Mouse (Mus musculus) embryonic facial prominence, embryonic 10.5 days (tissue): Measurements from ENCODE around the gene Lpp. TPM values are rescaled to one million over a fixed set of nuclear protein-coding genes. Genes with fewer than 3 reads are reported as not detected.

Experiments
- DNase-seq: peaks from one replicate; pipeline ENCODE4 v3.0.0-alpha.2; 2017; ENCODE audit warnings: low spot score
- H3K27ac ChIP-seq: fragments of 300-500 bp; sonication (generic); replicated peaks from 2 replicates; pipeline ENCODE4 v1.5.1; 2016; ENCODE audit warnings: mild to moderate bottlenecking
- H3K27me3 ChIP-seq: fragments of 300-500 bp; sonication (generic); replicated peaks from 2 replicates; pipeline ENCODE4 v1.6.1; 2016; ENCODE audit warnings: low read depth, mild to moderate bottlenecking; ENCODE audit not compliant: poor library complexity, severe bottlenecking
- H3K36me3 ChIP-seq: fragments of 300-500 bp; sonication (generic); replicated peaks from 2 replicates; pipeline ENCODE4 v1.6.1; 2016; ENCODE audit warnings: mild to moderate bottlenecking, moderate library complexity
- H3K4me1 ChIP-seq: fragments of 300-500 bp; sonication (generic); 2 replicates; pipeline ENCODE4 v1.6.1; 2016
- H3K4me3 ChIP-seq: fragments of 300-500 bp; sonication (generic); 2 replicates; pipeline ENCODE4 v1.5.1; 2016; ENCODE audit warnings: mild to moderate bottlenecking, moderate library complexity
- H3K9me3 ChIP-seq: fragments of 300-500 bp; sonication (generic); 2 replicates; pipeline ENCODE4 v1.6.1; 2016; ENCODE audit warnings: mild to moderate bottlenecking
- WGBS: fragments of 180-500 bp; shearing (Covaris S2); methylation state at CpG from one replicate; pipeline ENCODE4 v1.1.7; 2016; 5-methylcytosine and 5-hydroxymethylcytosine counted together
- polyA plus RNA-seq: library from polyadenylated mRNA; unstranded; fragments of >200 nt; fragmentation: Nextera tagmentation; extraction: Ambion mirVana; gene quantifications from 2 replicates; pipeline ENCODE4 v1.2.1, GENCODE M21; 2016

Lpp gene
- polyA plus RNA-seq, 1 experiment from 2014 or later, result 43.5 TPM

- H3K27me3 ChIP-seq, result no peaks in the 10 kb centered on the region
- peaks cover 32% of the 10 kb centered on the region for H3K4me1 ChIP-seq
- no peaks in the 10 kb centered on the region for H3K36me3 ChIP-seq
- H3K27ac ChIP-seq, result no peak overlapping the region
- DNase-seq, result no peak
- H3K9me3 ChIP-seq, result no peaks in the 10 kb centered on the region
- WGBS, result 86% methylated on average over 5 of the region's 5 CpGs
- H3K4me3 ChIP-seq, result no peak overlapping the region
These were observed 2.7 kb upstream of the Lpp start for GRCm38 (mm10) chr16:24390596-24390995.

GRCm38 (mm10) chr16:24391111-24391510 lies 2.2 kb upstream of the Lpp start:
- H3K4me3 ChIP-seq, result no peak overlapping the region
- H3K27me3 ChIP-seq, result no peaks in the 10 kb centered on the region
- H3K9me3 ChIP-seq, result no peaks in the 10 kb centered on the region
- 92% methylated on average over 3 of the region's 3 CpGs for WGBS
- DNase-seq, result no peak
- no peaks in the 10 kb centered on the region for H3K36me3 ChIP-seq
- H3K27ac ChIP-seq, result no peak overlapping the region
- H3K4me1 ChIP-seq, result peaks cover 32% of the 10 kb centered on the region

- WGBS, result 88% methylated on average over 7 of the region's 7 CpGs
- H3K27ac ChIP-seq, result peak overlapping the region; percentile 100
These were observed 1.4 kb upstream of the Lpp start for GRCm38 (mm10) chr16:24391901-24392300.

GRCm38 (mm10) chr16:24393556-24394210 lies 376 bp downstream of the Lpp start:
- Histone ChIP-seq H3K27ac (peak overlapping the region; percentile 100), H3K36me3 (0 out of 2 replicates have a peak, but pooled peaks cover 4% of the 10 kb centered on the region), H3K9me3 (no peaks in the 10 kb centered on the region), H3K4me1 (peaks cover 49% of the 10 kb centered on the region), H3K27me3 (no peaks in the 10 kb centered on the region), H3K4me3 (peak overlapping the region; percentile 93)
- no peak for DNase-seq
- under 1% methylated on average over 76 of the region's 76 CpGs for WGBS

More at GRCm38 (mm10) chr16:24391901-24392300, 1.4 kb upstream of the Lpp start:
- DNase-seq, result no peak
- Histone ChIP-seq H3K4me3 (peak overlapping the region; percentile 93; the same call in 1 of the 2 replicates), H3K27me3 (no peaks in the 10 kb centered on the region), H3K4me1 (peaks cover 39% of the 10 kb centered on the region), H3K36me3 (0 out of 2 replicates have a peak, but pooled peaks cover 4% of the 10 kb centered on the region), H3K9me3 (no peaks in the 10 kb centered on the region)

- no peaks in the 10 kb centered on the region for H3K9me3 ChIP-seq
- peak overlapping the region; percentile 100 for H3K27ac ChIP-seq
- DNase-seq, result peak; percentile 42
- H3K4me3 ChIP-seq, result peak overlapping the region; percentile 93
- WGBS, result 7% methylated on average over 18 of the region's 18 CpGs
- peaks cover 54% of the 10 kb centered on the region for H3K4me1 ChIP-seq
- H3K27me3 ChIP-seq, result no peaks in the 10 kb centered on the region
- H3K36me3 ChIP-seq, result 0 out of 2 replicates have a peak, but pooled peaks cover 4% of the 10 kb centered on the region
These were observed 1.1 kb downstream of the Lpp start for GRCm38 (mm10) chr16:24394211-24394991.

- WGBS, result 74% methylated on average over 2 of the region's 2 CpGs
These were observed 1.8 kb downstream of the Lpp start for GRCm38 (mm10) chr16:24395100-24395499.

GRCm38 (mm10) chr16:24396504-24396903 lies 3.2 kb downstream of the Lpp start:
- DNase-seq, result no peak
- peaks cover 54% of the 10 kb centered on the region for H3K4me1 ChIP-seq

More at GRCm38 (mm10) chr16:24395100-24395499, 1.8 kb downstream of the Lpp start:
- no peaks in the 10 kb centered on the region for H3K27me3 ChIP-seq
- no peak for DNase-seq
- no peaks in the 10 kb centered on the region for H3K9me3 ChIP-seq
- 0 out of 2 replicates have a peak, but pooled peaks cover 4% of the 10 kb centered on the region for H3K36me3 ChIP-seq
- peak overlapping the region; percentile 100 for H3K27ac ChIP-seq
- peaks cover 54% of the 10 kb centered on the region for H3K4me1 ChIP-seq
- H3K4me3 ChIP-seq, result peak overlapping the region; percentile 93

GRCm38 (mm10) chr16:24398476-24398875 lies 5.2 kb downstream of the Lpp start:
- Histone ChIP-seq H3K27ac (no peak overlapping the region), H3K4me3 (no peak overlapping the region), H3K4me1 (peaks cover 41% of the 10 kb centered on the region), H3K36me3 (peaks cover 7% of the 10 kb centered on the region), H3K9me3 (no peaks in the 10 kb centered on the region), H3K27me3 (no peaks in the 10 kb centered on the region)
- DNase-seq, result no peak
- 68% methylated on average over 4 of the region's 4 CpGs for WGBS

More at GRCm38 (mm10) chr16:24396504-24396903, 3.2 kb downstream of the Lpp start:
- no peak overlapping the region for H3K4me3 ChIP-seq
- WGBS, result 91% methylated on average over 7 of the region's 7 CpGs
- H3K36me3 ChIP-seq, result 0 out of 2 replicates have a peak, but pooled peaks cover 4% of the 10 kb centered on the region
- no peaks in the 10 kb centered on the region for H3K9me3 ChIP-seq
- no peaks in the 10 kb centered on the region for H3K27me3 ChIP-seq
- no peak overlapping the region for H3K27ac ChIP-seq

- Histone ChIP-seq H3K4me3 (no peak overlapping the region), H3K36me3 (peaks cover 11% of the 10 kb centered on the region), H3K27ac (no peak overlapping the region), H3K27me3 (no peaks in the 10 kb centered on the region), H3K9me3 (no peaks in the 10 kb centered on the region), H3K4me1 (peaks cover 38% of the 10 kb centered on the region)
- WGBS, result 90% methylated on average over 3 of the region's 3 CpGs
- no peak for DNase-seq
These were observed 5.6 kb downstream of the Lpp start for GRCm38 (mm10) chr16:24398893-24399292.

- Histone ChIP-seq H3K4me3 (no peak overlapping the region), H3K27me3 (no peaks in the 10 kb centered on the region), H3K36me3 (peaks cover 18% of the 10 kb centered on the region), H3K9me3 (no peaks in the 10 kb centered on the region), H3K4me1 (peaks cover 33% of the 10 kb centered on the region), H3K27ac (no peak overlapping the region)
- WGBS, result 77% methylated on average over 5 of the region's 5 CpGs
- no peak for DNase-seq
These were observed 6.2 kb downstream of the Lpp start for GRCm38 (mm10) chr16:24399524-24399923.

GRCm38 (mm10) chr16:24400776-24401175 lies 7.5 kb downstream of the Lpp start:
- WGBS, result 90% methylated on average over 2 of the region's 2 CpGs
- Histone ChIP-seq H3K4me3 (no peak overlapping the region), H3K27ac (no peak overlapping the region), H3K36me3 (peaks cover 30% of the 10 kb centered on the region), H3K4me1 (peaks cover 23% of the 10 kb centered on the region), H3K27me3 (no peaks in the 10 kb centered on the region), H3K9me3 (no peaks in the 10 kb centered on the region)
- DNase-seq, result no peak

GRCm38 (mm10) chr16:24402801-24403200 lies 9.5 kb downstream of the Lpp start:
- WGBS, result 91% methylated on average over 4 of the region's 4 CpGs
- Histone ChIP-seq H3K4me3 (no peak overlapping the region), H3K36me3 (peaks cover 45% of the 10 kb centered on the region), H3K9me3 (peaks cover 7% of the 10 kb centered on the region; the same call in 1 of the 2 replicates), H3K4me1 (peaks cover 11% of the 10 kb centered on the region; the same call in 1 of the 2 replicates), H3K27me3 (no peaks in the 10 kb centered on the region), H3K27ac (no peak overlapping the region)
- no peak for DNase-seq
